Mouse (Mus musculus): ENCODE data around the gene Stk38l.
A peak's percentile ranks its signal among the peaks of the same experiment; 100 is the strongest.

Stk38l gene

DNA sequence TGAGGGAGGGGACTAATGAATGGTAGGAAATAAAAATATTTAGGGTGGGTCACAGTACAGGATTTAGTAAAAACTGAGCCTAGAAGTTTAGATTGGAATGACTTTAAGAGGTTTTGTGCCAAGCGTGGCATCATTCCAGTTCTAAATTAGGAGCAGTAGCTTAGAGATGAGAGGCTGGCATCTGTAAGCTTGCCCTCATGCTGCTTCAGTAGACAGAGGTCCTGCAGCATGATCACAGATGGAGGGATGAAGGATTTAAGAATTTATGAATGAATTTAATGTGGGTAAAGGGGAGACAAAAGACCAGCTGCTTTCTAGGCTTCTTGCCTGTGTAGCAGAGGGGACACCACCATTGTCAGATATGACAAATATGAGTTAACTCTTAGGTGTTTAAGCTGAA is 14.1 kb downstream of the Stk38l start:
- DNase-seq: no peak

DNA sequence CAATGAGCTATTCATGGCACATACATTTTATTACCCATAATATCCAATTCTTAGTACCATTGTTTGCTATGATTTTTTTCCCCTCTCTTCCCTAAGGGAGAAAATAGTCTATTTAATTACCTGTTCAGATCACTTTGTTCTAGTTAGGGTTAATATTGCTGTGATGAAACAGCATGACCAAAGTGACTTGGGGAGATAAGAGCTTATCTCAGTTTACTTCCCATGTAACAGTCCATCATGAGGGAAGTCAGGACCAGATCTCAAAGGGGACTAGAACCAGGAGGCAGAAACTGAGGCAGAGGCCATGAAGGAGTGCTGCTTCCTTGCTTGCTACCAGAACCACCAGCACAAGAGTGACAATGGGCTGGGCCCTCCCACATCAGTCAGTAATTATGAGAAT is 15.9 kb downstream of the Stk38l start:
- DNase-seq: no peak

- no peak for DNase-seq
Observed at GRCm38 (mm10) chr6:146741986-146742635, 17.3 kb downstream of the Stk38l start.

GRCm38 (mm10) chr6:146744266-146744665 is 19.5 kb downstream of the Stk38l start:
- DNase-seq: peak; percentile 19

DNA sequence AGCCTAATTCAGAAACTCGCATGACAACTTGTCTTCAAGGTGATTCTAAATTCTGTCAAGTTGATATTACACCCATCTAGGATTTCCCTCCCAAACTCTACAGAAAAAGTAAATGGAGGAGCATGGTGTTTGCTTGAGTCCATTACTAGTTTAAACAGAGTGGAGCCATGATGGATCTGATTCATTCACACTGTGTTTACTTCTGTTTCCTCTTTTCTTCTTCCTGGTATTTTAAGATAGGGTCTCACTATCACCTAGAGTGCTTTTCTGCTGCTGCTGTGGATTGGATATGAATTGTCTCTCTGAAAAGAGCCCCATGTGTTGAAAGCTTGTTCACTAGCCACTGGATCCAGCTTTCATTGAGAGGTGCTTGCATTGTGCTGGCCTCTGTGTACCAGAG is 20.4 kb downstream of the Stk38l start:
- no peak for DNase-seq

- DNase-seq: no peak
Observed at GRCm38 (mm10) chr6:146746577-146746976, 21.8 kb downstream of the Stk38l start.

- no peak for DNase-seq
Observed at GRCm38 (mm10) chr6:146747057-146747456, 22.3 kb downstream of the Stk38l start.

- no peak for DNase-seq
Observed at GRCm38 (mm10) chr6:146748271-146748670, 23.5 kb downstream of the Stk38l start.

DNA sequence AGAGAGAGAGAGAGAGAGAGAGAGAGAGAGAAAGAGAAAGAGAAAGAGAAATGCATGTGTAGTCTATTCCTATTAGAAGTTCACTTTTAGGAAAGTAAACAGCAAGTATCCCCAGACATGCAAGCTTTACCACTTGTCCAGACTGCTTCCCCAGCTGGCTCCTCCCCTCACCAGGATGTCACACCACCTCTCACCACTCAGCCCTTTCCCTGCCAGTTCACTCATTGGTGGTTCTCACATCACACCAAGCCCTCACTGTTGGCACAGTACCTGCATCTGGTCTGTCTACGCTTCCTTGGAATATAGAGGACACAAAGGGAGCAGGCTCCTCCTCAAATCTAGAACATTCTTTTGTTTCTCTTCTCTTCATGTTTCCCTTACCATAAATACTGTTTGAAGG is 26.9 kb downstream of the Stk38l start:
- DNase-seq: peak; percentile 18

DNA sequence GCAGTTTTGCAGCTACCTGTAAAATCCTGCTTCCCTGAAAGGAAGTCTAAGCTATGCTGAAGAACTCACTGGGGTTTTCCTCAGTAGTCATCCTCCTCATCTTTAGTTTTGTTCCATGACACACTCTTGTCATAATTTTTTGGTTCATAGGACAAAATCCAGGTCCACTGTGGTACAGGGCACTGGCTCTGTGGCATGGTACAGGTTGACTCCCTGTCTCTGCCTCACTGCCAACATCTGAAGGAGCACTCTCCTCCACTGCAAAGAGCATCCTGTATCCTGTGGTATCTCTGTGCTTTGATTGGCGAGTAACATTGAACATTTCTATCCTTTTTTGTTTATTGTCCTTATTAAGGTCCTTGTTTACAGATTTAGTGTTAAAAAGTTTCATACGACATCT is 27.4 kb downstream of the Stk38l start:
- DNase-seq: no peak

DNA sequence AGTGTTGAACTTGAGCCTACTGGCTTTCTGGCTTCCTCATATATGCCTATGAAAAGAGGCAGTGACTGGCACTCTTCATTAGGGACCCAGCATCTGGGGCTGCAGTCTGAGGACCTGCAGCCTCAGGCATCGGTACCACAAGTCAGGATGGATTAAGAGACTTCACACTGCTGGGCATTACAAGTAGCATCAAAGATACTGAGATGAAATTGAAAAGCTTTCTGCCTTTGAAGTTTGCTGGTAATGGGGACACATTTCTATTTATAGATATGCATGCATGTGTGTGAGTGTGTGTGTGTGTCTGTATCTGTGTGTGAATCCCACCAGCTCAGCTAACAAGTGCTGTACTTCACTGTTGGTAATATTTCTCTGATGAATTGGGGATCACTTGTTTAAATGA is 27.8 kb downstream of the Stk38l start:
- no peak for DNase-seq

DNA sequence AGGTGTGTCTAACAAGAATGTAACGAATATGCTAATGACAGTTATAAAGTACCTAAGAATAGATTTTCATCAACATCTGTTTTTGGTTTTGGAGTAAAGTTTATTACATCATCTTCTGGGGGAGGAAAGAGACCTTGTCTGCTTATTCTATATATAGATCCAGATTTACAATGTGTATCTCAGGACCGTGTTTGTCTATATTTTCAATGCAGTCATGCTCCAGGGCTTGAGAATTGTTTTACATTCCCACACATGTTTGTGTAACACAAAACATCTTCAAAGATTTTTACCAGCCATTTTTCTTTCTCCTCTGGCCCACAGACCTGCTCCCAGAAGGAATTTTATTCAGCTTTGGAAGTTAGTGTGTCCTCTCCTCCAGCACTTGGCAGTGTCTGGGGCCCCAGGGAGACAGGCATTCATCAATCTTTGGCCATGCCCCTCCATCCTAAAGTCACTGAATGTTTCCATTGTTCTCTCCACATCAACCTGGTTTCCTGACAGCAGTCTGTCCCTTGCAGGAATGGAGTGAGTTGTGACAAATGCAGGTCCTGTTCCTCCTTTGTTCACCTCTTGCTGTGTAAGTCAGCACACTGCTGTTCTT is 28.9 kb downstream of the Stk38l start:
- no peak for DNase-seq

DNA sequence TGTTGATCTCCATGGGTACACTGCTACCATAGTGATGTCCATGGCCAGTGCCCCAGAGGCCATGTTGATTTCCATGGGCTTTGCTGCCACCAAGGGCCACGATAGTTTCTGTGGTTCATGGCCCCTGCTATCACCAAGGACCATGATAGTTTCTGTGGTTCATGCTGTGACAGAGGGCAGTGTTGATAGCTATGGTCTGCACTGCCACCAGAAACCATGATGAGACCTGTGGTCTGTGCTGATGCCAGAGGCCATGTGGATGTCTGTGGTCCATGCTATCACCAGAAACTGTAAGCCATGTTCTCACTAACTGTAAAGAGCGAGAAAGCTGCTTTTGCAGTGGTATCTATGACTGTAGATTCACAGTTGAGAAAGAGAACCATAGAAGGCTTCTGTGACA is 30.3 kb downstream of the Stk38l start:
- no peak for DNase-seq

DNA sequence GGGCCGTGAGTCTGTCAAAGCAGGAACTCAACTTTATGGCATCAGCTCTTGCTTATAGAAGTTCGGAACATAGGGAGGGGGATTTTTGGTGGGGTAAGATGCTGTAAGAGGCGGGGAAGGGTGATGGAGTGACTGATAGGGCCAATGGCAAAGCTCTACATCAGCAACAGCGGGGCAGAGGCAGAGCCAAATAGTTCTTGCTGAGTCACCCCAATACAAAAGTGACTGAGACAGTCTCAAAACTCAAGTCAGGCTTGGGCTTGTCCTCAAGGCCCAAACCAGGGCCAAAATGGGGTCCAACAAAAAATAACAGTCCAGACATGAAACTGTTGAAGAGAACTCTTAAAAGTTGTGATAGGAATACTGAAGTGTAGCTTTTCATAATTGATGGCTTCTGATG is 30.9 kb downstream of the Stk38l start:
- DNase-seq: no peak

- no peak for DNase-seq
Observed at GRCm38 (mm10) chr6:146759027-146759426, 34.2 kb downstream of the Stk38l start.

- no peak for DNase-seq
Observed at GRCm38 (mm10) chr6:146760022-146760421, 35.2 kb downstream of the Stk38l start.

DNA sequence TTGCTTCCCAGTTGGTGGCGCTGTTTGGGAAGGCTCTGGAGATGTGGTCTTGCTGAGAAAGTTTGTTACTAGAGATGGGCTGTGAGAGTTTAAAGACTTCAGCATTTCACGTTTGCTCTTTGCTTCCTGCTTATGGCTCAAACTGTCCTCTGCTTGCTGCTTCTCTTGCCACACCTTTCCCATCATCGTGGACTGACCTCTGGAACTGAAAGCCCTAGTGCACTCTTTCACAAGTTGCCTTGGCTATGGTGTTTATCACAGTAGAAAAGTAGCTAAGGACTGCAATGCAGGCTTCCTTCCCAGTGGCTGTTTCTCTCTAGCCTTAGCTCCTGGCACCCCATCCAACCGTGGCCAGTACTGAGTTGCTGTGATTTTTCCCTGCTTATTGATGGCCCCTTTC is 35.9 kb downstream of the Stk38l start:
- DNase-seq: peak; percentile 33

GRCm38 (mm10) chr6:146762264-146762898 is 37.6 kb downstream of the Stk38l start:
- no peak for DNase-seq

GRCm38 (mm10) chr6:146764593-146764992 is 39.8 kb downstream of the Stk38l start:
- DNase-seq: no peak

DNA sequence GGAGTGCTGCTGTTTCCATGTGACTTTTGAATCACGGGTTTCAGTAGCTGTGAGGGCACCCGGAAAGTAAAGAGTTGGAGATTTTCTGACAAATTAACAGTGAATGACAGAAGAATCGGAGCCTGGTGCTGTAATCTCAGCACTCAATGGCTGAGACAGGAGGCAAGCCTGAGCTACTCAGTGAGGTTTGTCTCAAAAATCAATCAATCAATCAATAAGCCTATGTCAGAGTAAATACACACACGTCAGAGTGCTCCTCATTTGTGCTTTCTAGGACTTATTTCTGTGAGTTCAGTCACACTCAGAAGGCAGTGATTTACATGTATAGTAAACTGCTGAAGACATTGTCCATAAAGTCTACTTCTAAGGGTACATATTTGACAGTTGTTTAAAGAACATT is 40.5 kb downstream of the Stk38l start:
- no peak for DNase-seq

DNA sequence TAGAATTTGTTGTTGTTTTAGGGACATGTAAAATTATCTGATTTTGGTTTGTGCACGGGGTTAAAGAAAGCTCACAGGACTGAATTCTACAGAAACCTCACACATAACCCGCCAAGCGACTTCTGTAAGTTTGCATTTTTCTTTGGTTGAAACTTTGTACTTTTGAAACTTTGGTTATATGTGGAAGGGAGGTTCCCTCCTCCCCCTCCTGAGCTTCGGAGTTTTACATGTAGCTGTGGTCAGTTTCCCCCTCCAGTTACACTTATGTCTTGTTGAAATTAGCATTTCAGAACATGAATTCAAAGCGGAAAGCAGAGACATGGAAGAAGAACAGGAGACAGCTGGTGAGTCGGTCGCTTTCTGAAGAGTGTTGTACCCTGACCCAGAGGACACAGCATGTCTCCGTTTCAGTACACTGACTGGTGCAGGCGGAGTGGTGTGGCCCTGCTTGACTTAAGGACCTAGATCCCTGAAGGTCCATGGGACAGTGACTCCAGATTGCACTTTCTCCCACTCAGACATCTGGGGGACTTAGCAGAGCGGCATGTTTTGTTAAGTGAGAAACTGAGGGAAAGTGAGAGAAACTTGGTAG is 44.1 kb downstream of the Stk38l start:
- DNase-seq: no peak

GRCm38 (mm10) chr6:146770005-146770745 is 45.4 kb downstream of the Stk38l start:
- no peak for DNase-seq

GRCm38 (mm10) chr6:146770808-146771207 is 46.0 kb downstream of the Stk38l start:
- DNase-seq: no peak
